Mouse (Mus musculus) embryonic facial prominence, embryonic 11.5 days (tissue): Measurements from ENCODE around the gene Trub1. TPM values are rescaled to one million over a fixed set of nuclear protein-coding genes. Genes with fewer than 3 reads are reported as not detected.

Source experiments
- ATAC-seq: fragments of 200-750 bp; cut with Nextera tagmentation; replicated peaks from 2 replicates; pipeline ENCODE4 v1.8.0; 2017; ENCODE audit warnings: low read depth; ENCODE audit not compliant: insufficient number of reproducible peaks, low FRiP score, low TSS enrichment
- DNase-seq: peaks from one replicate; pipeline ENCODE4 v3.0.0-alpha.2; 2015; ENCODE audit warnings: low spot score
- H3K27ac ChIP-seq: fragments of 300-500 bp; sonication (generic); replicated peaks from 2 replicates; pipeline ENCODE4 v1.5.1; 2014; ENCODE audit warnings: mild to moderate bottlenecking, low read depth, low read length, control low read depth
- H3K27me3 ChIP-seq: fragments of 300-500 bp; sonication (generic); 2 replicates; pipeline ENCODE4 v1.6.1; 2014; ENCODE audit warnings: mild to moderate bottlenecking, low read length, moderate library complexity, mixed read lengths; ENCODE audit not compliant: control insufficient read depth, insufficient read depth
- H3K36me3 ChIP-seq: fragments of 300-500 bp; sonication (generic); replicated peaks from 2 replicates; pipeline ENCODE4 v1.6.1; 2014; ENCODE audit warnings: low read depth, mild to moderate bottlenecking, low read length, moderate library complexity, mixed read lengths; ENCODE audit not compliant: control insufficient read depth, insufficient read depth
- H3K4me1 ChIP-seq: fragments of 300-500 bp; sonication (generic); 2 replicates; pipeline ENCODE4 v1.6.1; 2014; ENCODE audit warnings: low read length, mixed read lengths; ENCODE audit not compliant: control insufficient read depth, insufficient read depth
- H3K4me2 ChIP-seq: fragments of 300-500 bp; sonication (generic); 2 replicates; pipeline ENCODE4 v1.6.1; 2014; ENCODE audit warnings: low read depth, mild to moderate bottlenecking, control low read depth, low read length, moderate library complexity
- H3K4me3 ChIP-seq: fragments of 300-500 bp; sonication (generic); 2 replicates; pipeline ENCODE4 v1.5.1; 2014; ENCODE audit warnings: low read depth, low read length, control low read depth
- H3K9ac ChIP-seq: fragments of 300-500 bp; sonication (generic); replicated peaks from 2 replicates; pipeline ENCODE4 v1.6.1; 2014; ENCODE audit warnings: mild to moderate bottlenecking, control low read depth, low read length
- H3K9me3 ChIP-seq: fragments of 300-500 bp; sonication (generic); replicated peaks from 2 replicates; pipeline ENCODE4 v1.6.1; 2016; ENCODE audit warnings: mild to moderate bottlenecking, low read length, inconsistent platforms, mixed read lengths; ENCODE audit not compliant: control insufficient read depth
- WGBS: fragments of 180-500 bp; shearing (Covaris S2); extraction: QIAGEN DNeasy Blood & Tissue Kit; methylation state at CpG from one replicate; pipeline ENCODE4 v1.1.7; 2014; 5-methylcytosine and 5-hydroxymethylcytosine counted together
- polyA plus RNA-seq: library from polyadenylated mRNA; unstranded; fragments of >200 nt; fragmentation: Nextera tagmentation; extraction: Ambion mirVana; gene quantifications from 2 replicates; pipeline ENCODE4 v1.2.1, GENCODE M21; 2014

Trub1 gene
- polyA plus RNA-seq, 1 experiment from 2014 or later, result 24.2 TPM

GRCm38 (mm10) chr19:57429926-57430325 is 22.8 kb upstream of the Trub1 start:
- H3K4me1 ChIP-seq, result no peaks in the 10 kb centered on the region
- no peak overlapping the region for H3K4me2 ChIP-seq
- no peaks in the 10 kb centered on the region for H3K36me3 ChIP-seq
- H3K9me3 ChIP-seq, result no peaks in the 10 kb centered on the region
- H3K27me3 ChIP-seq, result no peaks in the 10 kb centered on the region
- 68% methylated on average over 6 of the region's 6 CpGs for WGBS
- H3K9ac ChIP-seq, result no peak overlapping the region
- no peak overlapping the region for H3K4me3 ChIP-seq
- DNase-seq (no peak), ATAC-seq (no peak)
- no peak overlapping the region for H3K27ac ChIP-seq

GRCm38 (mm10) chr19:57431476-57431875 is 21.2 kb upstream of the Trub1 start:
- Histone ChIP-seq H3K4me1 (no peaks in the 10 kb centered on the region), H3K36me3 (no peaks in the 10 kb centered on the region), H3K9me3 (no peaks in the 10 kb centered on the region), H3K9ac (no peak overlapping the region), H3K27ac (no peak overlapping the region), H3K27me3 (no peaks in the 10 kb centered on the region), H3K4me3 (no peak overlapping the region), H3K4me2 (no peak overlapping the region)
- DNase-seq (no peak), ATAC-seq (no peak)
- 43% methylated on average over 6 of the region's 6 CpGs for WGBS

- no peak overlapping the region for H3K4me2 ChIP-seq
- H3K36me3 ChIP-seq, result no peaks in the 10 kb centered on the region
- 52% methylated on average over 6 of the region's 6 CpGs for WGBS
- H3K4me3 ChIP-seq, result no peak overlapping the region
- no peaks in the 10 kb centered on the region for H3K4me1 ChIP-seq
- no peak overlapping the region for H3K9ac ChIP-seq
- ATAC-seq (no peak), DNase-seq (no peak)
- H3K27ac ChIP-seq, result no peak overlapping the region
- no peaks in the 10 kb centered on the region for H3K27me3 ChIP-seq
- no peaks in the 10 kb centered on the region for H3K9me3 ChIP-seq
These were observed 18.7 kb upstream of the Trub1 start for GRCm38 (mm10) chr19:57434024-57434423.

GRCm38 (mm10) chr19:57436586-57437021 is 16.1 kb upstream of the Trub1 start:
- Histone ChIP-seq H3K9ac (no peak overlapping the region), H3K36me3 (no peaks in the 10 kb centered on the region), H3K9me3 (no peaks in the 10 kb centered on the region), H3K4me1 (no peaks in the 10 kb centered on the region), H3K27ac (no peak overlapping the region), H3K4me3 (no peak overlapping the region), H3K4me2 (no peak overlapping the region), H3K27me3 (no peaks in the 10 kb centered on the region)
- 67% methylated on average over 10 of the region's 10 CpGs for WGBS
- DNase-seq (no peak), ATAC-seq (no peak)

- Histone ChIP-seq H3K9ac (no peak overlapping the region), H3K9me3 (no peaks in the 10 kb centered on the region), H3K27ac (no peak overlapping the region), H3K36me3 (no peaks in the 10 kb centered on the region), H3K4me2 (no peak overlapping the region), H3K27me3 (no peaks in the 10 kb centered on the region), H3K4me1 (no peaks in the 10 kb centered on the region), H3K4me3 (no peak overlapping the region)
- ATAC-seq (no peak), DNase-seq (no peak)
- WGBS, result 88% methylated on average over 7 of the region's 7 CpGs
These were observed 15.7 kb upstream of the Trub1 start for GRCm38 (mm10) chr19:57437042-57437441.

GRCm38 (mm10) chr19:57439296-57439695 is 13.4 kb upstream of the Trub1 start:
- DNase-seq (no peak), ATAC-seq (no peak)
- Histone ChIP-seq H3K4me1 (no peaks in the 10 kb centered on the region), H3K9me3 (no peaks in the 10 kb centered on the region), H3K27ac (no peak overlapping the region), H3K36me3 (no peaks in the 10 kb centered on the region), H3K4me3 (no peak overlapping the region), H3K9ac (no peak overlapping the region), H3K4me2 (no peak overlapping the region), H3K27me3 (no peaks in the 10 kb centered on the region)
- 95% methylated on average over 5 of the region's 5 CpGs for whole genome bisulfite sequencing

GRCm38 (mm10) chr19:57441501-57441900 is 11.2 kb upstream of the Trub1 start:
- DNase-seq, result no peak
- H3K27me3 ChIP-seq, result no peaks in the 10 kb centered on the region
- H3K36me3 ChIP-seq, result no peaks in the 10 kb centered on the region
- H3K9me3 ChIP-seq, result no peaks in the 10 kb centered on the region
- H3K4me3 ChIP-seq, result no peak overlapping the region
- no peak overlapping the region for H3K27ac ChIP-seq
- 60% methylated on average over 7 of the region's 7 CpGs for WGBS
- no peak overlapping the region for H3K4me2 ChIP-seq
- no peaks in the 10 kb centered on the region for H3K4me1 ChIP-seq
- no peak overlapping the region for H3K9ac ChIP-seq
- no peak for ATAC-seq

- no peaks in the 10 kb centered on the region for H3K27me3 ChIP-seq
- H3K36me3 ChIP-seq, result no peaks in the 10 kb centered on the region
- WGBS, result 43% methylated on average over 8 of the region's 8 CpGs
- no peak overlapping the region for H3K4me2 ChIP-seq
- ATAC-seq (no peak), DNase-seq (peak; percentile 15)
- no peak overlapping the region for H3K4me3 ChIP-seq
- H3K27ac ChIP-seq, result no peak overlapping the region
- no peak overlapping the region for H3K9ac ChIP-seq
- no peaks in the 10 kb centered on the region for H3K9me3 ChIP-seq
- H3K4me1 ChIP-seq, result no peaks in the 10 kb centered on the region
These were observed 9.6 kb upstream of the Trub1 start for GRCm38 (mm10) chr19:57442936-57443657.
